Mouse (Mus musculus) heart, adult 2 months (tissue): ENCODE measurements around the gene H2afy2.

ENCODE experiments used
- EP300 ChIP-seq: fragments of 200-500 bp; IDR thresholded peaks from 2 replicates; pipeline ENCODE4 v1.6.1; 2011; ENCODE audit warnings: low read depth, low read length, control low read depth; ENCODE audit not compliant: insufficient read depth
- POLR2A ChIP-seq: fragments of 200-500 bp; IDR thresholded peaks from 2 replicates; pipeline ENCODE4 v1.6.1; 2011; ENCODE audit warnings: mild to moderate bottlenecking, low read depth, low read length, control low read depth; ENCODE audit not compliant: insufficient read depth

DNA sequence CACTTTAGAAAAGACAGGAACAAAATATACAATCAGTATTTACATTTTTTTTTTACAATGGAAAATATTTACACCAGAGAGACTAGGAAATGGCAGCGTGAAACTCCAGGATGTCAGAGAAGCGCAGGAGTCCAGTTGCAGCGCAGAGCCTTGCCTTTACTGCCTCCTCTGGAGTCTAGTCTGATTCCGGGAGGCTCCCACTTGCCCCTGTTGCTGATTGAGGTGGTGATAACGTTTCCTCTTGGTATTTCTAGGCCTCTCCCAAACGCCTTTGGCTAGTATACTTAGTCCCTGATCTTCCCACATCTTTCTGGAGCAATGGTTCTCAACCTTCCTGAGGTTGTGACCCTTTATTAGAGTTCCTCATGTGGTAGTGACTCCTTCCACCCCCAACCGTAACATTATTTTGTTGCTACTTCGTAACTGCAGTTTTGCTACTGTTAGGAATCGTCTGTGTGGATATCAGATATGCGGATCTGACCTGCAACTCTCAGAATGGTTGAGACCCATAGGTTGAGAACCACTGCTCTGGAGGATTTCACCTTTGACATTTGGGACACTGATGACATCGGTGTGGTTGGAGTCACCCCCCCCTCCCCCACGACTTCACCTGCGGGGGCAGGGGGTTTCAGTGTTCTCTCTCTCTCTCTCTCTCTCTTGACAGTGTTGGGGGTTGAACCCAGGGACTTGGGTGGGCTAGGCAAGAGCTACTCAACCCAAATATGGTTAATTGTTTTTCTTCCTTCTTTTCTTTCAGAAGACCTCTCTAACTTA lies 42.2 kb upstream of the H2afy2 start:
- TF ChIP-seq EP300 (no peak), POLR2A (no peak)
